Mouse (Mus musculus) MEL (cell line): ENCODE measurements around the gene Ranbp10. TPM values are rescaled to one million over a fixed set of nuclear protein-coding genes. Genes with fewer than 3 reads are reported as not detected.

Experiments used
- DNase-seq: peaks from one replicate; pipeline ENCODE4 v3.0.0; 2011; ENCODE audit warnings: low read depth, low spot score
- H3K27ac ChIP-seq: 2 replicates; pipeline ENCODE4 v1.5.1; 2012; ENCODE audit warnings: low read depth, mild to moderate bottlenecking, control low read depth, low read length, moderate library complexity; ENCODE audit not compliant: control insufficient read depth
- H3K27me3 ChIP-seq, 2 experiments: fragments of 150-350 bp in 1 of 2; sonication (generic) in 1 of 2; 2 replicates each; pipeline ENCODE4 v1.6.1; 2012; ENCODE audit warnings: low read length in 2 of 2, mild to moderate bottlenecking in 2 of 2, improper control_type of control experiment in 1 of 2, moderate library complexity in 1 of 2; ENCODE audit not compliant: insufficient read depth in 2 of 2, control insufficient read depth in 1 of 2
- H3K36me3 ChIP-seq, 2 experiments: 2 replicates each; pipeline ENCODE4 v1.6.1; 2012 to 2014; ENCODE audit warnings: low read length in 2 of 2, improper control_type of control experiment in 1 of 2, inconsistent platforms in 1 of 2, mild to moderate bottlenecking in 1 of 2; ENCODE audit not compliant: insufficient read depth in 2 of 2, control insufficient read depth in 1 of 2
- H3K4me1 ChIP-seq, 2 experiments: fragments of 150-350 bp in 1 of 2; sonication (generic) in 1 of 2; 2 replicates each; pipeline ENCODE4 v1.6.1; 2012; ENCODE audit warnings: low read length in 2 of 2, improper control_type of control experiment in 1 of 2, mild to moderate bottlenecking in 1 of 2; ENCODE audit not compliant: insufficient read depth in 2 of 2, control insufficient read depth in 1 of 2
- H3K4me3 ChIP-seq, 2 experiments: fragments of 150-350 bp in 1 of 2; sonication (generic) in 1 of 2; 2 replicates each; pipeline ENCODE4 v1.5.1; 2012; ENCODE audit warnings: low read depth in 2 of 2, low read length in 2 of 2, mild to moderate bottlenecking in 2 of 2, moderate library complexity in 2 of 2, control low read depth in 1 of 2, improper control_type of control experiment in 1 of 2; ENCODE audit not compliant: control insufficient read depth in 1 of 2, insufficient read depth in 1 of 2
- H3K79me2 ChIP-seq: 2 replicates; pipeline ENCODE4 v1.6.1; 2012; ENCODE audit warnings: mild to moderate bottlenecking, low read length, moderate library complexity; ENCODE audit not compliant: control insufficient read depth, poor library complexity, insufficient read depth
- H3K9ac ChIP-seq: 2 replicates; pipeline ENCODE4 v1.6.1; 2012; ENCODE audit warnings: low read depth, mild to moderate bottlenecking, control low read depth, low read length, moderate library complexity; ENCODE audit not compliant: control insufficient read depth, poor library complexity, severe bottlenecking
- H3K9me3 ChIP-seq: fragments of 150-350 bp; sonication (generic); replicated peaks from 2 replicates; pipeline ENCODE4 v1.6.1; 2012; ENCODE audit warnings: mild to moderate bottlenecking, low read length, improper control_type of control experiment, moderate library complexity; ENCODE audit not compliant: insufficient read depth
- CHD1 ChIP-seq: IDR thresholded peaks from 2 replicates; pipeline ENCODE4 v1.6.1; 2012; ENCODE audit warnings: low read depth, mild to moderate bottlenecking, inconsistent platforms, low read length, improper control_type of control experiment
- CTCF ChIP-seq, 3 experiments: IDR thresholded peaks in 2 of 3; conservative IDR thresholded peaks in 1 of 3; 2 replicates each; pipeline ENCODE4 v1.5.1; 2011 to 2012; ENCODE audit warnings: low read length in 3 of 3, low read depth in 2 of 3, mild to moderate bottlenecking in 2 of 3, improper control_type of control experiment in 1 of 3, inconsistent platforms in 1 of 3, mixed read lengths in 1 of 3, moderate library complexity in 1 of 3; ENCODE audit not compliant: control insufficient read depth in 1 of 3, insufficient read depth in 1 of 3, poor library complexity in 1 of 3, severe bottlenecking in 1 of 3
- ELF1 ChIP-seq: IDR thresholded peaks from 2 replicates; pipeline ENCODE4 v1.6.1; 2014; ENCODE audit warnings: low read depth, mild to moderate bottlenecking, inconsistent platforms, low read length, improper control_type of control experiment, moderate library complexity
- ETS1 ChIP-seq: IDR thresholded peaks from 2 replicates; pipeline ENCODE4 v1.6.1; 2012; ENCODE audit warnings: low read depth, mild to moderate bottlenecking, inconsistent platforms, low read length, improper control_type of control experiment, moderate library complexity
- GATA1 ChIP-seq: IDR thresholded peaks from 2 replicates; pipeline ENCODE4 v1.6.1; 2011; ENCODE audit warnings: low read depth, low read length, improper control_type of control experiment
- HCFC1 ChIP-seq: IDR thresholded peaks from 2 replicates; pipeline ENCODE4 v1.6.1; 2012; ENCODE audit warnings: low read depth, mild to moderate bottlenecking, inconsistent platforms, low read length, improper control_type of control experiment, moderate library complexity
- KAT2A ChIP-seq: conservative IDR thresholded peaks from 2 replicates; pipeline ENCODE4 v1.6.1; 2012; ENCODE audit warnings: low read depth, low read length, improper control_type of control experiment, inconsistent platforms
- MAX ChIP-seq: IDR thresholded peaks from 2 replicates; pipeline ENCODE4 v1.6.1; 2011; ENCODE audit warnings: low read length, improper control_type of control experiment
- MAZ ChIP-seq: IDR thresholded peaks from 2 replicates; pipeline ENCODE4 v1.6.1; 2012; ENCODE audit warnings: low read depth, mild to moderate bottlenecking, inconsistent platforms, low read length, improper control_type of control experiment
- MEF2A ChIP-seq: IDR thresholded peaks from 2 replicates; pipeline ENCODE4 v1.6.1; 2014; ENCODE audit warnings: low read depth, mild to moderate bottlenecking, inconsistent platforms, low read length, improper control_type of control experiment; ENCODE audit not compliant: poor library complexity, insufficient replicate concordance, severe bottlenecking; ENCODE audit errors: extremely low read depth
- MXI1 ChIP-seq: IDR thresholded peaks from 2 replicates; pipeline ENCODE4 v1.6.1; 2011; ENCODE audit warnings: mild to moderate bottlenecking, low read depth, low read length, improper control_type of control experiment
- MYC ChIP-seq: IDR thresholded peaks from 2 replicates; pipeline ENCODE4 v1.6.1; 2011; ENCODE audit warnings: low read depth, mild to moderate bottlenecking, low read length, improper control_type of control experiment, moderate library complexity
- NELFE ChIP-seq: IDR thresholded peaks from 2 replicates; pipeline ENCODE4 v1.6.1; 2011; ENCODE audit warnings: low read depth, low read length, improper control_type of control experiment
- NRF1 ChIP-seq: IDR thresholded peaks from 2 replicates; pipeline ENCODE4 v1.6.1; 2014; ENCODE audit warnings: low read depth, mild to moderate bottlenecking, inconsistent platforms, low read length, improper control_type of control experiment, moderate library complexity; ENCODE audit not compliant: poor library complexity, insufficient read depth, severe bottlenecking
- POLR2A ChIP-seq, 2 experiments: IDR thresholded peaks; 2 replicates each; pipeline ENCODE4 v1.6.1; 2011 to 2012; ENCODE audit warnings: low read length in 2 of 2, mild to moderate bottlenecking in 2 of 2, control low read depth in 1 of 2, improper control_type of control experiment in 1 of 2, low read depth in 1 of 2, moderate library complexity in 1 of 2; ENCODE audit not compliant: control insufficient read depth in 1 of 2, insufficient read depth in 1 of 2, poor library complexity in 1 of 2
- POLR2AphosphoS2 ChIP-seq: IDR thresholded peaks from 2 replicates; pipeline ENCODE4 v1.6.1; 2011; ENCODE audit warnings: low read length, improper control_type of control experiment
- RAD21 ChIP-seq: IDR thresholded peaks from 2 replicates; pipeline ENCODE4 v1.6.1; 2011; ENCODE audit warnings: mild to moderate bottlenecking, low read depth, low read length, improper control_type of control experiment
- RCOR1 ChIP-seq: IDR thresholded peaks from 2 replicates; pipeline ENCODE4 v1.6.1; 2012; ENCODE audit warnings: low read depth, mild to moderate bottlenecking, inconsistent platforms, low read length, improper control_type of control experiment
- SIN3A ChIP-seq: IDR thresholded peaks from 2 replicates; pipeline ENCODE4 v1.6.1; 2012; ENCODE audit warnings: low read length, improper control_type of control experiment, inconsistent platforms
- SMC3 ChIP-seq: IDR thresholded peaks from 2 replicates; pipeline ENCODE4 v1.6.1; 2011; ENCODE audit warnings: low read depth, low read length, improper control_type of control experiment
- TAL1 ChIP-seq: IDR thresholded peaks from 2 replicates; pipeline ENCODE4 v1.6.1; 2012; ENCODE audit warnings: mild to moderate bottlenecking, inconsistent platforms, low read length, moderate library complexity, mixed read lengths
- TBP ChIP-seq: IDR thresholded peaks from 2 replicates; pipeline ENCODE4 v1.8.0; 2011; ENCODE audit warnings: low read depth, low read length, improper control_type of control experiment
- TCF12 ChIP-seq: IDR thresholded peaks from 2 replicates; pipeline ENCODE4 v1.6.1; 2014; ENCODE audit warnings: low read depth, mild to moderate bottlenecking, inconsistent platforms, low read length, improper control_type of control experiment, moderate library complexity
- USF1 ChIP-seq: IDR thresholded peaks from 2 replicates; pipeline ENCODE4 v1.6.1; 2014; ENCODE audit warnings: low read depth, mild to moderate bottlenecking, inconsistent platforms, low read length, improper control_type of control experiment, moderate library complexity
- ZC3H11A ChIP-seq: IDR thresholded peaks from 2 replicates; pipeline ENCODE4 v1.6.1; 2012; ENCODE audit warnings: low read depth, mild to moderate bottlenecking, inconsistent platforms, low read length, improper control_type of control experiment
- ZKSCAN1 ChIP-seq: IDR thresholded peaks from 2 replicates; pipeline ENCODE4 v1.6.1; 2012; ENCODE audit warnings: low read depth, mild to moderate bottlenecking, inconsistent platforms, low read length, improper control_type of control experiment, moderate library complexity
- ZNF384 ChIP-seq: IDR thresholded peaks from 2 replicates; pipeline ENCODE4 v1.6.1; 2012; ENCODE audit warnings: low read depth, mild to moderate bottlenecking, inconsistent platforms, low read length, improper control_type of control experiment
- polyA plus RNA-seq, 2 experiments: library from polyadenylated mRNA; stranded (reverse) in 1 of 2; unstranded in 1 of 2; fragments of >175 nt in 1 of 2; fragments of >200 nt in 1 of 2; gene quantifications; 2 replicates each; pipeline versions ENCODE4 v1.2.1 to v1.2.4; 2012; ENCODE audit warnings: low replicate concordance in 2 of 2, low read depth in 1 of 2; ENCODE audit not compliant: insufficient read length in 2 of 2, insufficient read depth in 1 of 2, missing spikeins in 1 of 2
- total RNA-seq: library from RNA; depleted of rRNA; stranded (reverse); fragments of 300-350 nt; gene quantifications from 2 replicates; pipeline ENCODE4 v1.2.3, GENCODE M21; 2012

The Ranbp10 gene
- total and polyA plus RNA-seq, 3 experiments: 7.4 to 22.1 TPM; not detected in 1

DNA sequence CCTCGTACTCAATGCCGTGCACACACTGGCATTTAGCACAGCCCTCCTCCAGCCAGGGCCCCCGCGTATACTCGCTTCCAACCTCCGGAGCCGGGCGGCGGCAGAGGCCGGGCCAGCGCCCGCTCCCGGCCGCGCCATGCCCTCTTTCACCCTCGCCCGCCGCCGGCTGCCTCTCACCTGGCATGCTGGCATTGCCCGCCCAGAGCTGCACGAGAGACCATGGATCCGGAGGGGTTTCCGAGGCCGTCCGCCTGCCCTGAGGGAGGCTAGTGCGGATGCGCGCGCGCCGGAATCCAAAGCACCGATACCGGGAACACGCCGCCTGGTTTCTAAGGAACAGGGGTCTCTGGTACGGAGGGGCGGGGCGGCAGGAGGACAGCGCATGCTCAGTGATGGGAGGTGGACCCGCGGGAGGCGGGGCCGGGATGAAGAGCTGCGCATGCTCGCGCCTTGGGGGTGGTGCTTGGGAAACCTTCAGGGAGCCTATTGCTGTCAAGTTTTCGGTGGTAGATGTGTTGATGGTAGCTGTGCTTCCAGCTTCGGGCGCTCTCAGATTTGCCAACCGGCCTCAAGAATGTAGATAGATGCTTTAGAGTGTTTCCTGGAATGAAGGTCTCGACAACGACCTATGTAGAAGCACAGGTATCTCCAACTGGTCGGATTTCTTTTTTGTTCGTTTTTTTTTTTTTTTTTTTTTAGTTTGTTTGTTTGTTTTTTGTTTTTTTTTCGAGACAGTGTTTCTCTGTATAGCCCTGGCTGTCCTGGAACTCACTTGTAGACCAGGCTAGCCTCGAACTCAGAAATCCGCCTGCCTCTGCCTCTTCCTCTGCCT, 68.7 kb downstream of the Ranbp10 start, which contains the start of gene Gfod2:
TSS of gene Gfod2 (minus strand) at position 388 of the 832 bp plus-strand sequence.
- peak within 1 kb of the TSS; percentile 82 for H3K9ac ChIP-seq
- no peaks in the 10 kb centered on the region for H3K9me3 ChIP-seq
- H3K4me1 ChIP-seq: peaks cover 4 to 16% of the 10 kb centered on the region in 2 experiments
- peak; percentile 96 for DNase-seq
- H3K36me3 ChIP-seq: peaks cover 0 to 16% of the 10 kb centered on the region in 2 experiments; a peak in 2 of 4 replicates
- TF ChIP-seq ZC3H11A: no peak
- peak; percentile 89 for TF ChIP-seq MXI1
- no peak for TF ChIP-seq ETS1
- TF ChIP-seq HCFC1: peak; percentile 59; the same call in 1 of the 2 replicates
- no peak for TF ChIP-seq USF1
- no peak for TF ChIP-seq RCOR1
- no peak for TF ChIP-seq CHD1
- no peak for TF ChIP-seq ELF1
- peak; percentile 99 for TF ChIP-seq NRF1
- no peak for TF ChIP-seq KAT2A
- 0 out of 2 replicates have a peak, but pooled peaks have one; percentile 55 for TF ChIP-seq MAZ
- no peak for TF ChIP-seq RAD21
- TF ChIP-seq MEF2A: no peak
- no peak for TF ChIP-seq SMC3
- TF ChIP-seq CTCF (IDR thresholded peaks at IDR 0.05 in 2 of 3, conservative IDR thresholded peaks at IDR 0.05 in 1 of 3; ENCODE audit: control insufficient read depth in 1 of 3, insufficient read depth in 1 of 3, low read depth in 2 of 3, low read length in 3 of 3, poor library complexity in 1 of 3, severe bottlenecking in 1 of 3): no peak
- 0 out of 2 replicates have a peak, but pooled peaks have one; percentile 28 for TF ChIP-seq TCF12
- peak; percentile 56 for TF ChIP-seq TBP
- no peak for TF ChIP-seq GATA1
- peak; percentile 27 for TF ChIP-seq MAX
- peak; percentile 64 for TF ChIP-seq ZNF384
- no peak for TF ChIP-seq TAL1
- peak; percentile 85 for TF ChIP-seq SIN3A
- no peak for TF ChIP-seq POLR2AphosphoS2
- peak; percentile 73 for TF ChIP-seq NELFE
- 0 out of 2 replicates have a peak, but pooled peaks have one; percentile 23 for TF ChIP-seq MYC
- TF ChIP-seq POLR2A (IDR thresholded peaks at IDR 0.05; ENCODE audit: control insufficient read depth in 1 of 2, insufficient read depth in 1 of 2, low read depth in 1 of 2, low read length in 2 of 2, poor library complexity in 1 of 2): peak; percentile 69
- no peak for TF ChIP-seq ZKSCAN1
- TF ChIP-seq, all 39 proteins: peak for 12
- no peaks in the 10 kb centered on the region; the same call in none of the 2 replicates for H3K79me2 ChIP-seq
- peak within 1 kb of the TSS; percentile 87 to 90 for H3K4me3 ChIP-seq
- no peak within 1 kb of the TSS for H3K27ac ChIP-seq
- H3K27me3 ChIP-seq: no peaks in the 10 kb centered on the region
